Mouse (Mus musculus) liver, adult 2 months (tissue): ENCODE data around the gene Sirpa.

ENCODE experiments used
- CTCF ChIP-seq: fragments of 200-500 bp; IDR thresholded peaks from 2 replicates; pipeline ENCODE4 v1.5.1; 2011; ENCODE audit warnings: low read depth, low read length, control low read depth
- POLR2A ChIP-seq: fragments of 200-500 bp; IDR thresholded peaks from 2 replicates; pipeline ENCODE4 v1.6.1; 2011; ENCODE audit warnings: low read length, control low read depth; ENCODE audit not compliant: insufficient read depth; ENCODE audit errors: extremely low read depth

DNA sequence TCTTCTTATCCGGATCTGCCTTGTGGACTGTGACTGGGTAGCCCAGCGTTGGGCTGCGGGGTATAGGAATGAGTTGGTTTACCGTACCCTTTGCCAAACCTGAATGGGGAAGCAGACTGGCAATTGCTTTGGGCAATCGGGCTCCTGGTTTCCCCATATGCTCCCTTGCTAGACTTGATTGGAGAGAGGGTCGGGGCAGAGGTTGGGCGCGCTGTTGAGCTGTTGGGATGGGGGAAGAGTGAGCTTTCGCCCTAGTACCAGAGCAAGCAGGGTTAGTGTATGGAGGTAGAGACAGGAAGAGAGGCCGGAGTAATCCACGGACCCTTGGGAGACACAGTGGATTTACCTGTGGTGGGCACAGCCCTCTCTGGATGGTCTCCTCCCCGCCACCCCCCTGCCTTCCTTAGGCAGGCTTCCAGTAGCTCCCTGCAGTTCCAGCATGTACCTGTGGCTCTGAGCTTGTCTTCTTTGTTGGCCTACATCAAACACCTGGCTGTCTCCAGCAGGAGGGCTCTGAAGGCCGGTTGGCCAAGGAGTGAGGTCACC is 1.3 kb downstream of the Sirpa start:
- TF ChIP-seq CTCF (no peak), POLR2A (no peak)
